Mouse (Mus musculus) CH12.LX (cell line): ENCODE measurements at regions not wholly inside any gene's neighbourhood (a gene's known extent, or its start where the extent isn't known, plus 50 kb on each side); places are given as distances from the start of the nearest gene placed in this dataset.

Experiments used
- DNase-seq: peaks from one replicate; pipeline ENCODE4 v3.0.0-alpha.2; 2013; ENCODE audit errors: extremely low read depth
- H3K27ac ChIP-seq: 2 replicates; pipeline ENCODE4 v1.5.1; 2012; ENCODE audit warnings: low read depth, mild to moderate bottlenecking, control low read depth, moderate library complexity; ENCODE audit not compliant: insufficient read depth
- H3K27me3 ChIP-seq: replicated peaks from 2 replicates; pipeline ENCODE3; 2012; ENCODE audit warnings: inconsistent platforms
- H3K36me3 ChIP-seq, 2 experiments: replicated peaks in 1 of 2; 2 replicates each; pipeline versions ENCODE3 to v1.6.1; 2012; ENCODE audit warnings: inconsistent platforms in 1 of 2, low read length in 1 of 2, mild to moderate bottlenecking in 1 of 2, mixed read lengths in 1 of 2, moderate library complexity in 1 of 2; ENCODE audit not compliant: control insufficient read depth in 1 of 2, insufficient read depth in 1 of 2
- H3K4me1 ChIP-seq, 2 experiments: 2 replicates each; pipeline ENCODE4 v1.6.1; 2012; ENCODE audit warnings: inconsistent platforms in 1 of 2, moderate library complexity in 1 of 2; ENCODE audit not compliant: insufficient read depth in 2 of 2, control insufficient read depth in 1 of 2
- H3K4me2 ChIP-seq: 2 replicates; pipeline ENCODE4 v1.6.1; 2012; ENCODE audit warnings: low read depth, mild to moderate bottlenecking, control low read depth; ENCODE audit not compliant: poor library complexity, insufficient read depth, severe bottlenecking
- H3K4me3 ChIP-seq, 3 experiments: fragments of 150-350 bp in 1 of 3; sonication (generic) in 1 of 3; replicated peaks in 1 of 3; 2 replicates each; pipeline versions ENCODE3 to v1.5.1; 2011 to 2012; ENCODE audit warnings: low read depth in 2 of 3, low read length in 2 of 3, mild to moderate bottlenecking in 2 of 3, moderate library complexity in 2 of 3, control low read depth in 1 of 3, improper control_type of control experiment in 1 of 3, inconsistent platforms in 1 of 3, mixed read lengths in 1 of 3; ENCODE audit not compliant: poor library complexity in 1 of 3
- H3K79me2 ChIP-seq: replicated peaks from 2 replicates; pipeline ENCODE4 v1.6.1; 2012; ENCODE audit warnings: mild to moderate bottlenecking, moderate library complexity; ENCODE audit not compliant: control insufficient read depth, poor library complexity, insufficient read depth, severe bottlenecking; ENCODE audit errors: extremely low read depth
- H3K9ac ChIP-seq: 2 replicates; pipeline ENCODE4 v1.6.1; 2012; ENCODE audit warnings: low read depth, mild to moderate bottlenecking, control low read depth, moderate library complexity; ENCODE audit not compliant: insufficient read depth
- H3K9me3 ChIP-seq: replicated peaks from 2 replicates; pipeline ENCODE3; 2012; ENCODE audit warnings: low read length, inconsistent platforms, mixed read lengths
- BHLHE40 ChIP-seq: IDR thresholded peaks from 2 replicates; pipeline ENCODE4 v1.6.1; 2011; ENCODE audit warnings: mild to moderate bottlenecking, low read depth, low read length, improper control_type of control experiment
- E2F4 ChIP-seq: IDR thresholded peaks from 2 replicates; pipeline ENCODE4 v1.6.1; 2011; ENCODE audit warnings: low read depth, low read length, improper control_type of control experiment; ENCODE audit not compliant: insufficient replicate concordance
- EP300 ChIP-seq: IDR thresholded peaks from 2 replicates; pipeline ENCODE4 v1.6.1; 2011; ENCODE audit warnings: low read length, improper control_type of control experiment
- HCFC1 ChIP-seq: IDR thresholded peaks from 2 replicates; pipeline ENCODE4 v1.6.1; 2012; ENCODE audit warnings: low read depth, mild to moderate bottlenecking, inconsistent platforms, low read length, improper control_type of control experiment
- KAT2A ChIP-seq: IDR thresholded peaks from 2 replicates; pipeline ENCODE4 v1.6.1; 2012; ENCODE audit warnings: low read length, improper control_type of control experiment, inconsistent platforms; ENCODE audit not compliant: insufficient replicate concordance
- MAFK ChIP-seq: IDR thresholded peaks from 2 replicates; pipeline ENCODE4 v1.6.1; 2011; ENCODE audit warnings: low read length, improper control_type of control experiment; ENCODE audit not compliant: insufficient replicate concordance
- MEF2A ChIP-seq: IDR thresholded peaks from 2 replicates; pipeline ENCODE4 v1.6.1; 2014; ENCODE audit warnings: low read depth, mild to moderate bottlenecking, inconsistent platforms, low read length, improper control_type of control experiment, borderline replicate concordance
- MXI1 ChIP-seq: IDR thresholded peaks from 2 replicates; pipeline ENCODE4 v1.6.1; 2011; ENCODE audit warnings: mild to moderate bottlenecking, low read depth, low read length, improper control_type of control experiment
- NELFE ChIP-seq: IDR thresholded peaks from 2 replicates; pipeline ENCODE4 v1.6.1; 2011; ENCODE audit warnings: low read depth, low read length, improper control_type of control experiment
- NRF1 ChIP-seq: IDR thresholded peaks from 2 replicates; pipeline ENCODE4 v1.6.1; 2014; ENCODE audit warnings: low read depth, mild to moderate bottlenecking, inconsistent platforms, low read length, improper control_type of control experiment, moderate library complexity
- RAD21 ChIP-seq: IDR thresholded peaks from 2 replicates; pipeline ENCODE4 v1.6.1; 2011; ENCODE audit warnings: low read depth, mild to moderate bottlenecking, low read length, improper control_type of control experiment, moderate library complexity
- RCOR1 ChIP-seq: conservative IDR thresholded peaks from 2 replicates; pipeline ENCODE4 v1.6.1; 2012; ENCODE audit warnings: low read depth, mild to moderate bottlenecking, inconsistent platforms, low read length, improper control_type of control experiment
- SMC3 ChIP-seq: IDR thresholded peaks from 2 replicates; pipeline ENCODE4 v1.6.1; 2011; ENCODE audit warnings: low read depth, low read length, improper control_type of control experiment
- TBP ChIP-seq: conservative IDR thresholded peaks from 2 replicates; pipeline ENCODE4 v1.6.1; 2011; ENCODE audit warnings: low read depth, low read length, improper control_type of control experiment
- ZKSCAN1 ChIP-seq: IDR thresholded peaks from 2 replicates; pipeline ENCODE4 v1.6.1; 2012; ENCODE audit warnings: low read depth, inconsistent platforms, low read length, improper control_type of control experiment, borderline replicate concordance
- dilution Hi-C: fragments of 300-500 bp; cut with MboI; formaldehyde crosslinking; loops from 2 replicates; pipeline ENCODE4 v1.14.3; 2020; ENCODE audit warnings: low sequenced_read_pairs; ENCODE audit not compliant: extremely low pct_unique_long_range_greater_than_20kb, extremely low pct_ligation_motif_present
- in situ Hi-C: fragments of 300-500 bp; cut with MboI; formaldehyde crosslinking; loops from 3 replicates; pipeline ENCODE4 v1.14.3; 2019; ENCODE audit warnings: low sequenced_read_pairs, low pct_ligation_motif_present, low pct_unique_long_range_greater_than_20kb, mixed read lengths

DNA sequence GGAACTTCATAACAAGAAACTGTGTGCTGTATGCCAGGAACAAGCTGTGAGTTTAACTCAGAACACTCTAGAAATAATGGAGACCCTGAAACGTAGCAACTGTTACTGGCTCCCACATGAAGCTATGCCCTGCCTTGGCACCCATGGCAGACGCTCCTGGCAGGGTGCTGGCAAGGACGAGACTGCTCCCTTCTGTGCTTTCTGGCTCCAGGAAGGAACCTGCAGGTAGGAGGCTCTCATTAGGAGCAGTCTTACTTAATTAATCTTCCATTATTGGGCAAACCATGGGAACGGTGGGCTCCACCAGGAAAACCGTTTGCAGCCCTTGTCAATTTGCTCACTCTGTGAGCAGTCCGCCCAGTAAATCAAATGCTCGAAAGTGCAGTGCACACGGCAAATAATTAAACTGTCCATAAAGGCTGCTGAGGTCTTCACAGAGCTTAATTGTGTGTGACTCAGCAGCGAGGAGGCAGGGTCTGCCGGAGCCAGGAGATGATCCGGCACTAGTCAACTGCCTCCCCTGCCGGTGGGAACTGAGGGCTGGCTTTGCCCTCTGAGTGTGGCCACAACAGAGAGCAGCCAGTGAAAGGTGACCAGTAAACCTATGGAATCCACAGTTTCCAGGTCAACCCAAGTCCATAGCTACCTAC lies 285.2 kb upstream of the Zdhhc25 start:
- DNase-seq: no peak
- H3K9ac ChIP-seq: no peak overlapping the region
- no peaks in the 10 kb centered on the region for H3K79me2 ChIP-seq
- H3K27me3 ChIP-seq: no peaks in the 10 kb centered on the region
- dilution Hi-C loops (no loop called here), in situ Hi-C loops (loop anchor here (25.0 kb wide), 1 partner anchor 222 kb away; no protein-coding TSS in a partner anchor)
- peaks cover 64% of the 10 kb centered on the region for H3K9me3 ChIP-seq
- no peak overlapping the region for H3K27ac ChIP-seq
- H3K4me1 ChIP-seq: no peaks in the 10 kb centered on the region
- no peak overlapping the region for H3K4me2 ChIP-seq
- no peaks in the 10 kb centered on the region for H3K36me3 ChIP-seq
- H3K4me3 ChIP-seq: no peak overlapping the region
- no peak for TF ChIP-seq SMC3

DNA sequence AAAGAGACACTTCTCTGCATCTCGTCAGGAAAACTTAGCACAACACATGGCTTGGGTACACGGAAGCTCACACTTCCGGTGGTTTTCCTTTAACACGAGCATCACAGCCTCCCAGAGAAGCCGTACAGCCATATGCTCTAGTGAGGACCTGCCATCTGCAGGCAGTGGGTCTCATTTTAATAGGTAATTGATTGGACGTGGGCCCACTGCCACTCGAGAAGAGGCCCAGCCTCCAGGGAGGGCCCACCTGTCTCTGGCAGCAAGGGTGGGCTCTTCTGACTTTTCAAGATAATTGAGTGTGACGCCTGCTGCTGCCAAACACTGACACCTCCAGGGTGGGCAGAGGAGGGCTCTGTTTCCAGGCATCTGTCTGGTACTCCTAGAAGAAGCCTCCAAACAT lies 282.1 kb upstream of the Zdhhc25 start:
- TF ChIP-seq MAFK: no peak
- no peak for TF ChIP-seq HCFC1
- no peak for TF ChIP-seq RCOR1
- TF ChIP-seq RAD21: no peak
- TF ChIP-seq NRF1: no peak
- TF ChIP-seq KAT2A: no peak
- TF ChIP-seq BHLHE40: no peak
- no peak for TF ChIP-seq NELFE
- no peak for TF ChIP-seq MXI1
- TF ChIP-seq EP300: no peak
- no peak for TF ChIP-seq E2F4
- TF ChIP-seq TBP: no peak
- TF ChIP-seq ZKSCAN1: no peak
- TF ChIP-seq MEF2A: no peak
- no peak for TF ChIP-seq SMC3
- Histone ChIP-seq H3K36me3 (no peaks in the 10 kb centered on the region), H3K9me3 (peaks cover 64% of the 10 kb centered on the region), H3K9ac (no peak overlapping the region), H3K4me2 (no peak overlapping the region), H3K4me3 (no peak overlapping the region), H3K27me3 (no peaks in the 10 kb centered on the region), H3K27ac (no peak overlapping the region), H3K4me1 (no peaks in the 10 kb centered on the region), H3K79me2 (no peaks in the 10 kb centered on the region)
- no peak for DNase-seq
- in situ Hi-C loops: loop anchor here (25.0 kb wide), 1 partner anchor 219 kb away; no protein-coding TSS in a partner anchor
- dilution Hi-C loops: no loop called here
